Mouse (Mus musculus): ENCODE results near the gene Slc3a1.
A peak's percentile ranks its signal among the peaks of the same experiment; 100 is the strongest.

DNA sequence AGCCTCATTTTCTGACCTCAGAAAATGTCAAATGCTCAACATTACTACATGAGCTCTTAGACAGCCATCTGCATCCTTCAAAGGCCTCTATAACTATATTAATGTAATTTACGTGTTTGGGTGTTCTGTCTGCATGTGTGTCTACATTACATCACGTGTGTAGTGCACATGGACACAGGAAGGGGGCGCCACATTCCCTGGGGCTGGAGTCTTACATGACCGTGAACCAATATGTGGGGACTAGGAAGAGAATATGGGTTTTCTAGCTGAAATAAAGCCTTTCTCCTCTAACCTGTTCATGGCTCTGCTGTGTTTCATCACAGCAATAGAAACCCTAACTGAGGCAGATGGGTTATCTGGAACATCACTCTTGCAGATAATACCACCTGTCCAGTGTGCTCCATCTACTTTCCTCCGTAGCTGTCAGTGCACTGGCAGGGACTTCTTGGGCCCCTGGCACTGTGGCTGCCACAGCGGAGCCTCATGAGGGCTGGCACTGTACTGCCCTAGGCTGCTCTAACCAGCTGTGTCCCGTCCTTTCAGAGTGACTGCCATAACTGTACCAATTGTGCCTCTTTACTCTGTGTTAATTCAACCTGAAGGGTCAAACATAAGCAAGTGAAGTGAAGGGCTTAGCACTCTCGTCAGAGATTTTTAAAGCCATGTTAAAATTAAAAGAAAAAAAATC lies 43.1 kb downstream of the Slc3a1 start:
- no peak for TF ChIP-seq EP300 (IDR thresholded peaks at IDR 0.05; ENCODE audit: low read depth)
- peak; percentile 33; the same call in 1 of the 2 replicates for TF ChIP-seq CTCF (IDR thresholded peaks at IDR 0.05; ENCODE audit: low read depth)
